Mouse (Mus musculus): ENCODE data around the gene Tmem39a. TPM values are rescaled to one million over a fixed set of nuclear protein-coding genes. Genes with fewer than 3 reads are reported as not detected.

Gene Tmem39a
- polyA plus RNA-seq, 1 experiment from 2014 or later = 47.1 TPM

Other genes starting within 250 kb of the Tmem39a start
- gene Maats1, start 216.6 kb upstream of the Tmem39a start, polyA plus RNA-seq (2015; fragmentation: Nextera tagmentation; extraction: Ambion mirVana) = 0.88 and 0.98 TPM in 2 replicates
- 105 and 108 TPM in 2 replicates for gene Cox17, start 211.7 kb upstream of the Tmem39a start, polyA plus RNA-seq (2015; fragmentation: Nextera tagmentation; extraction: Ambion mirVana)
- gene Gm21987, start 211.7 kb upstream of the Tmem39a start, polyA plus RNA-seq (2015; fragmentation: Nextera tagmentation; extraction: Ambion mirVana) = not detected in 2 replicates
- gene Popdc2, start 196.5 kb upstream of the Tmem39a start, polyA plus RNA-seq (2015; fragmentation: Nextera tagmentation; extraction: Ambion mirVana) = 0.26 and 0.51 TPM in 2 replicates
- gene Pla1a, start 125.6 kb upstream of the Tmem39a start, polyA plus RNA-seq (2015; fragmentation: Nextera tagmentation; extraction: Ambion mirVana) = 0.26 and 0.55 TPM in 2 replicates
- gene Adprh, start 106.0 kb upstream of the Tmem39a start, polyA plus RNA-seq (2015; fragmentation: Nextera tagmentation; extraction: Ambion mirVana) = 156 and 157 TPM in 2 replicates
- 0.54 and 0.69 TPM in 2 replicates for gene Cd80, start 103.1 kb upstream of the Tmem39a start, polyA plus RNA-seq (2015; fragmentation: Nextera tagmentation; extraction: Ambion mirVana)
- gene Timmdc1, start 36.0 kb upstream of the Tmem39a start, polyA plus RNA-seq (2015; fragmentation: Nextera tagmentation; extraction: Ambion mirVana) = 41.3 and 42.5 TPM in 2 replicates
- gene Poglut1, start 8.4 kb upstream of the Tmem39a start, polyA plus RNA-seq (2015; fragmentation: Nextera tagmentation; extraction: Ambion mirVana) = 65.3 and 66.4 TPM in 2 replicates
- gene Arhgap31, start 154.6 kb downstream of the Tmem39a start, polyA plus RNA-seq (2015; fragmentation: Nextera tagmentation; extraction: Ambion mirVana) = 3.6 and 4.6 TPM in 2 replicates
- gene B4galt4, start 183.6 kb downstream of the Tmem39a start, polyA plus RNA-seq (2015; fragmentation: Nextera tagmentation; extraction: Ambion mirVana) = 23.7 and 24.9 TPM in 2 replicates
- 0.11 and 0.14 TPM in 2 replicates for gene Upk1b, start 241.6 kb downstream of the Tmem39a start, polyA plus RNA-seq (2015; fragmentation: Nextera tagmentation; extraction: Ambion mirVana)